Mouse (Mus musculus): ENCODE measurements around the gene Olfr594.
"Not testable (repeated sequence)": the region's sequence is repeated elsewhere in the genome, so short reads cannot be mapped to it uniquely, and the experiment has no call there.

The Olfr594 gene

DNA sequence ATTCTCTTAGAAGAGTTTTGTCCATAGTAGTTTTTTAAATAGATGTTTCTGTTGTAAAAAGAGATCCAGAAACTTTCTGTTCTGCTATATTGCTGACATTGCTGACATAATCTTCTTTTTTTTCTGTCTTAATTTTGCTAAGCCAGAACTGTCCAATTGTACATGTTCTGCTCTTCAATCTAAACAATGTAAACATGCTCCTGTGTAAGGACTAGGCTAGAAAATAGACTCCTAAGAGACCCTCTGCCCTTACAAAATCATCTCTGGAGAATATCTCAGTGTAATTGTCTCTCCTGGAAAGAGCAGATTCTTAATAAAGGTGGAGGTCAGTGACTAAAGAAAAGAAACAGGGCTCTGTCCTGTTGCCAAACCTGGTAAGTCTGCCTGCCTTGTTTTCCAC lies at the start of gene Olfr594:
Gene Olfr594 (plus strand): TSS at position 301 of the 400 bp plus-strand sequence.
- no peak for DNase-seq (ENCODE audit: low spot score in 2 of 2)

DNA sequence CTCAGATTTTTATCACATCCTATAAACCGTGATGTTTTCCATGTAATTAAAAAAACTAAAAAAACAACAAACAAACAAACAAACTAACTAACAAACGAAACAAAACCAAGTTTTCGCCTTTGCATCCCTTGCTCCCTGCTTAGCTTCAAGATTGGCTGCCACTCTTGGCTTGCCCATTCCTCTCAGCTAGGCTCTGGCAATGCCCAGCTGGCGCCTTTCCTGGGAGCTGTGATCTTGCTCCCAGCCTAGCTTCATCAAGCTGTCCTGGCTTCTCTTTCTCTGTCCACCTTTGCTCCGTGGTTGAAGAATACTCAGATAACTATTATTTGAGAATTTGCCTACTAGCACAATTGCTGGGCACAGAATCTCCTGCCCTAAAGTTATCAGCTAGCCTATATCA lies 47.1 kb upstream of the Olfr594 start:
- no peak for DNase-seq (ENCODE audit: low spot score in 2 of 2)

DNA sequence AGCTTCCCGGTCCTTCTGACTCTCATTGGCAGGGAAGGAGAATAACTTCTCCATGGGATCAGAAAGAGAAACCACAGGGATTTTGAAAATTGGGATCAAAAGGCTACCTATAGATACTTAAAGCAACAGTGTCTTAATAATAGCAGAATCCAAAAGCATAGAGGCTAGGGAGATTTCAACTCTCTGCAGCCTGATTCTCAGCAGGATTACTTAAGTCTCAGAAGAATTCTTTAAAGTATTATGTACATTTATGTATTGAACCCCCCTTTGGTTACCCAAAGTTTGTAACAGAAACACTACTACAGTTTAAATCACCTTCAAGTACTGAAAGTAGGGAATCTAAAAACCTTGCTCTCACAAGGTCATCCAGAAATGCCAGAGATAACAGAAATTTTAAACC lies 38.6 kb upstream of the Olfr594 start, which contains the start of gene Olfr591:
Gene Olfr591 (minus strand): TSS at position 101 of the 400 bp plus-strand sequence.
- DNase-seq (ENCODE audit: low spot score in 2 of 2) = no peak

DNA sequence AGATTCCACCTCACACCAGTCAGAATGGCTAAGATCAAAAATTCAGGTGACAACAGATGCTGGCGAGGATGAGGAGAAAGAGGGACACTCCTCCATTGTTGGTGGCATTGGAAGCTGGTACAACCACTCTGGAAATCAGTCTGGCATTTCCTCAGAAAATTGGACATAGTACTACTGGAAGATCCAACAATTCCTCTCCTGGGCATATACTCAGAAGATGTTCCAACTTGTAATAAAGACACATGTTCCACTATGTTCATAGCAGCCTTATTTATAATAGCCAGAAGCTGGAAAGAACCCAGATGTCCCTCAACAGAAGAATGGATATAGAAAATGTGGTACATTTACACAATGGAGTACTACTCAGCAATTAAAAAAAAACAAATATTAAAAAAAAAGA lies 32.3 kb upstream of the Olfr594 start, which contains the start of gene Olfr592:
Gene Olfr592 (plus strand): TSS at position 301 of the 400 bp plus-strand sequence.
- DNase-seq (ENCODE audit: low spot score in 2 of 2) = not testable (repeated sequence)

DNA sequence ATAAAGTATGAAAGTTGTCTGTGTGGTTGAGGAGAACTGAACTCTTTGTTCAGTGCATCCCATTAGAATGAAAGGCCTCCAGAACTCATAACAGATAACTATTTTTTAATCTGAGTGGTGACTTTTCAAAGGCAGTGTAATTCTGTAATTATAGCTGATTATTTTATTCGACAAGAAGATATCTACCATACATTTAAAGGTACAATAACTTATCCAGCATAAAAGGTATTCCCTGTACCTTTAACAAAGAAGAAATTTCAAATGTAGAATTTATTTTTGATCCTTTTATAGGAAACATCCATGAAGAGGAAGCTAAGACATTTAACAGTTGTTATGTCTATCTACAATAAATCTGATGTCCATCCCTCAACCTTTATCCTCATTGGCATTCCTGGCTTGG lies 5.2 kb upstream of the Olfr594 start, which contains the start of gene Olfr593:
Gene Olfr593 (plus strand): TSS at position 301 of the 400 bp plus-strand sequence.
- no peak for DNase-seq (ENCODE audit: low spot score in 2 of 2)

DNA sequence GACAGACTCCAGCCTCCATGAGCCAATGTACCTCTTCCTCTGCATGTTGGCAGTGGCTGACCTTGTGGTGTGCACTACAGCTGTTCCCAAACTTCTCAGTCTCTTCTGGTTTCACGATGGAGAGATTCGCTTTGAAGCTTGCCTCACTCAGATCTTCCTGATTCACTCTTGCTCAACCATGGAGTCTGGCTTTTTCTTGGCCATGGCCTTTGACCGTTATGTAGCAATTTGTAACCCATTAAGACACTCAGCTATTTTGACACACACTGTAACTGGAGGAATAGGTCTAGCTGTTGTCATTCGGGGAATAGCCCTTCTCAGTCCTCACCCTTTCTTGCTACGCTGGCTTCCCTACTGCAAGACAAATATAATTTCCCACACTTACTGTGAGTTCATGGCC lies 4.7 kb upstream of the Olfr594 start:
- not testable (repeated sequence) for DNase-seq (ENCODE audit: low spot score in 2 of 2)

DNA sequence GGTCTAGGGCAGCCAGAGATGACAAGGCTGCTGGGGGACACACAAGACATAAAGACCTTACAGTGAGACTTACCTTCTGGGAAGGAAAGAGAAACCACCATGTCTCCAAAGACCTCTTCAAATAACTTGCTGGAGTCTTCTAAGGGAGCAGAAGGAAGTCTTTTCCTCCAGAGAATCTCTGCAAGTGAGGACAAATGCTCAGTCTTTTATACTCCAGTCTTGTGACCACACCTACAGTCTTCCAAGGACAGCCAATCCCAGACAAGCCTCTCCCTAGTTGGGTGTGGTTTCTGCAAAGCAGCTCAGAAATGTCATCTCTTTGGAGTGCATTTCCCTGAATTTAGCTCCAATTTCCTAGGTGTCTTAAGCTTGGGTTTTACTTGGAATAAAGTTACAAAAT lies 35.6 kb downstream of the Olfr594 start, which contains the start of gene Usp17ld:
Gene Usp17ld (minus strand): TSS at position 101 of the 400 bp plus-strand sequence.
- DNase-seq (ENCODE audit: low spot score in 2 of 2) = not testable (repeated sequence)

Data from frontal cortex, postnatal 36 days (tissue).